Mouse (Mus musculus) layer of hippocampus, postnatal 36 days (tissue): ENCODE results near the gene Olfr943. TPM values are rescaled to one million over a fixed set of nuclear protein-coding genes. Genes with fewer than 3 reads are reported as not detected.

ENCODE experiments used
- DNase-seq, 2 experiments: peaks; one replicate each; pipeline ENCODE4 v3.0.0; 2022
- total RNA-seq, 2 experiments: library from RNA; stranded (reverse); gene quantifications; 2 replicates each; pipeline ENCODE4 v1.2.3; 2021

The Olfr943 gene
- total RNA-seq = not detected

DNA sequence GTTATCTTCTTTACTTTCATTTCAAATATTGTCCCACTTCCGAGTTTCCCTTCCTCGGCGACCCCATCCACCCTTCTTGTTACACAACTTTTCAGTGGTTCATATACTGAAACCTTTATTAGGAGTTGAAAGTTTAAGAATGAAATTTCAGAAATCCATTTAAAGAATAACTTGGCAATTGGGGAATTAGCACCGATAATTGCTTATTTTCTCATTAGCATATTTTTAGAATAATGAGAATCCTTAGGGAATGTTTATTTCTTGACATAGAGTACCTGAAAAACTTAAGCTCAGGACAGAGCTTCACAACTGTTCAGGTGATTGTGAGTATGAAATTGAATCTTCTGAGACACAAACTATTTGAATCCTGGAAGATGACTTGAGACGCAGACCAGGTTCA is at the start of gene Olfr943:
Olfr943 (plus strand) TSS at position 301 of the 400 bp plus-strand sequence.
- no peak for DNase-seq

DNA sequence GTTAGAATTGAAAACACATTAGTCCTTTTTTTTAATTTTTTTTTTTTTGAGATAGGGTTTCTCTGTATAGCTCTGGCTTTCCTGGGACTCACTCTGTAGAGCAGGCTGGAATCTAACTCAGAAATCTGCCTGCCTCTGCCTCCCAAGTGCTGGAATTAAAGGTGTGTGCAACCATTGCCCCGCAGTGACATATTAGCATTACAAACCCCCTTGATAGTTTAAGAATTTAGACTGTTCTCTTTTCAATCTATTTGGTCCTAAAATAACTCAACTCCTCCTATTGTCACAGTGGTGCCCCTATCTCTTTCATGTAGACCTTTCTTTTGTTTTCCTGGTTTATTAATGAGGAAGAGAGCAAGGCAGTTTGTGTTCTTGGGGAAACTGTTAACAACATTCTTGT is 38.8 kb upstream of the Olfr943 start:
- no peak for DNase-seq

DNA sequence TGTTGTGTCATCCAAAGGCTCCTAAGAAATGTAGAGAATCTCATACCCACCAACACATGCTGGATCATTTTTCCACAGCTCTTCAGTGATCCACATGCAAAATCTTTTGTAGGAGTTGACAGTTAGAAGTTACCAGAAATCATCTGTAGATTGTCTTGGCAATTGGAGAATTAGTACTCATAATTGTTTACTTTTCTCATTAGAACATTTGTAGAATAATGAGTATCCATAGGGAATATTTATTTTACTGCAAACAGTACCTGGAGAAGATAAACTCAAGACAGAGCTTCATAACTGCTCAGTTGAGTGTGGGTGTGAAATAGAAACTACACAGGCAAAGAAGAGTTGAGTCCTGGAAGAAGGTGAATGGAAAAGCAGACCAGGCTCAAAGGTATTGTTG is 38.3 kb upstream of the Olfr943 start, which contains the start of gene Olfr27:
Olfr27 (plus strand) TSS at position 301 of the 400 bp plus-strand sequence.
- no peak for DNase-seq

DNA sequence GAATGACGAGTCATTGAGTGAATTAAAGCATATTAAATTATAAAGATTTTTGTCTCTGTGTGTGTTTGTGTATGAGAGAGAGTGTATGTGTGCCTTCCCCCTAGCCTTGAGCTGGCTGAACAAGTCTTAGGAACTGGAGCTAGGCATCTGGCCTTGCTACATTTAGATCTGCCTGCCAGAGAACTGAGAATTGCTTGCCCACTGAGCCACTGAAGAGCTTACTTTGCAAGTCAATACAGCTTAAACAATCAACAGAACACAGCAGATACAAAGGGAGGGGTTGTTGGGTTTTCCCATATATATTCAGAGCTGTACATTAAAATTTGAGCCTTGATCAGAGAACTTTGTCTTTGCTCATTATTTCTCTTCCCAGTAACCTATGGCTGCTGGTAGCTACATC is 13.7 kb upstream of the Olfr943 start:
- DNase-seq = no peak

DNA sequence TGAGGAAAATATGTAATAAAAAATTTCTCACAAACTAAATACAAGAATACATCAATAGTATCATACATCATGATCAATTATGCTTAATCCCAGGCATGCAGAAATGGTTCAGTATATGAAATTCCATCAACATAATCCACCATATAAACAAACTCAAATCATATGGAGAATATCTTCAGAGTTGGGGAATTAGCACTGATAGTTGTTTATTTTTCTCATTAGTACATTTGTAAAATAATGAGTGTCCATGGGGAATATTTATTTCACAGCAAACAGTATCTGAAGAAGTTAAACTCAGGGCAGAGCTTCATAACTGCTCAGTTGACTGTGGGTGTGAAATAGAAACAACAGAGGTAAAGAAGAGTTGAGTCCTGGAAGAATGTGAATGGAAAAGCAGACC is 35.5 kb downstream of the Olfr943 start, which contains the start of gene Olfr944:
Olfr944 (plus strand) TSS at position 301 of the 400 bp plus-strand sequence.
- no peak for DNase-seq

Other genes starting within 250 kb of the Olfr943 start
- gene Olfr930, start 236.5 kb upstream of the Olfr943 start, total RNA-seq = not detected
- gene Olfr933, start 194.0 kb upstream of the Olfr943 start, total RNA-seq = under 1 TPM in 1 of 2 experiments, not detected in 1; 0.13 TPM
- gene Olfr934, start 178.0 kb upstream of the Olfr943 start, total RNA-seq = not detected
- not detected for gene Olfr935, start 166.6 kb upstream of the Olfr943 start, total RNA-seq
- gene Olfr146, start 142.9 kb upstream of the Olfr943 start, total RNA-seq = not detected
- not detected for gene Olfr937, start 101.4 kb upstream of the Olfr943 start, total RNA-seq
- gene Olfr938, start 87.4 kb upstream of the Olfr943 start, total RNA-seq = not detected
- gene Olfr27, start 38.2 kb upstream of the Olfr943 start, total RNA-seq = not detected
- not detected for gene Olfr944, start 35.6 kb downstream of the Olfr943 start, total RNA-seq
- not detected for gene Olfr1537, start 83.7 kb downstream of the Olfr943 start, total RNA-seq
- not detected for gene Olfr945, start 110.5 kb downstream of the Olfr943 start, total RNA-seq
- not detected for gene Olfr948, start 159.7 kb downstream of the Olfr943 start, total RNA-seq
- not detected for gene Olfr951, start 221.1 kb downstream of the Olfr943 start, total RNA-seq